Mouse (Mus musculus) kidney, adult 2 months (tissue): ENCODE measurements around the gene Xkr8. TPM values are rescaled to one million over a fixed set of nuclear protein-coding genes. Genes with fewer than 3 reads are reported as not detected.
"Not testable (repeated sequence)": the region's sequence is repeated elsewhere in the genome, so short reads cannot be mapped to it uniquely, and the experiment has no call there.

Experiments used
- DNase-seq: peaks from one replicate; pipeline ENCODE4 v3.0.0; 2021
- H3K27ac ChIP-seq: fragments of 200-500 bp; 2 replicates; pipeline ENCODE4 v1.5.1; 2012; ENCODE audit warnings: low read depth, low read length, control low read depth, inconsistent platforms; ENCODE audit not compliant: insufficient read depth
- H3K27me3 ChIP-seq: fragments of 200-500 bp; replicated peaks from 2 replicates; pipeline ENCODE4 v1.6.1; 2012; ENCODE audit warnings: mild to moderate bottlenecking, moderate library complexity, low read length, inconsistent platforms; ENCODE audit not compliant: control insufficient read depth, insufficient read depth
- H3K36me3 ChIP-seq: fragments of 200-500 bp; 2 replicates; pipeline ENCODE4 v1.6.1; 2012; ENCODE audit warnings: mild to moderate bottlenecking, moderate library complexity, low read length, inconsistent platforms; ENCODE audit not compliant: control insufficient read depth, insufficient read depth
- H3K4me1 ChIP-seq: fragments of 200-500 bp; 2 replicates; pipeline ENCODE4 v1.6.1; 2011; ENCODE audit warnings: low read length; ENCODE audit not compliant: control insufficient read depth, insufficient read depth
- H3K4me3 ChIP-seq: fragments of 200-500 bp; 2 replicates; pipeline ENCODE4 v1.5.1; 2011; ENCODE audit warnings: mild to moderate bottlenecking, low read depth, low read length, control low read depth; ENCODE audit not compliant: insufficient read depth
- CTCF ChIP-seq: fragments of 200-500 bp; conservative IDR thresholded peaks from 2 replicates; pipeline ENCODE4 v1.5.1; 2011; ENCODE audit warnings: low read depth, mild to moderate bottlenecking, control low read depth, low read length, moderate library complexity, mixed read lengths; ENCODE audit not compliant: insufficient read depth, insufficient read length
- POLR2A ChIP-seq: fragments of 200-500 bp; IDR thresholded peaks from one replicate; pipeline ENCODE4 v1.6.1; 2011; ENCODE audit warnings: low read depth, low read length, control low read depth
- WGBS: fragments of 180-500 bp; shearing (Covaris S2); methylation state at CpG from one replicate; pipeline ENCODE4 v1.1.7; 2018; 5-methylcytosine and 5-hydroxymethylcytosine counted together
- polyA plus RNA-seq: library from polyadenylated mRNA; depleted of rRNA; stranded (reverse); fragments of >200 nt; gene quantifications from 2 replicates; pipeline ENCODE4 v1.2.3, GENCODE M21; 2012

Xkr8 gene
- polyA plus RNA-seq, 1 experiment = 4.4 TPM

DNA sequence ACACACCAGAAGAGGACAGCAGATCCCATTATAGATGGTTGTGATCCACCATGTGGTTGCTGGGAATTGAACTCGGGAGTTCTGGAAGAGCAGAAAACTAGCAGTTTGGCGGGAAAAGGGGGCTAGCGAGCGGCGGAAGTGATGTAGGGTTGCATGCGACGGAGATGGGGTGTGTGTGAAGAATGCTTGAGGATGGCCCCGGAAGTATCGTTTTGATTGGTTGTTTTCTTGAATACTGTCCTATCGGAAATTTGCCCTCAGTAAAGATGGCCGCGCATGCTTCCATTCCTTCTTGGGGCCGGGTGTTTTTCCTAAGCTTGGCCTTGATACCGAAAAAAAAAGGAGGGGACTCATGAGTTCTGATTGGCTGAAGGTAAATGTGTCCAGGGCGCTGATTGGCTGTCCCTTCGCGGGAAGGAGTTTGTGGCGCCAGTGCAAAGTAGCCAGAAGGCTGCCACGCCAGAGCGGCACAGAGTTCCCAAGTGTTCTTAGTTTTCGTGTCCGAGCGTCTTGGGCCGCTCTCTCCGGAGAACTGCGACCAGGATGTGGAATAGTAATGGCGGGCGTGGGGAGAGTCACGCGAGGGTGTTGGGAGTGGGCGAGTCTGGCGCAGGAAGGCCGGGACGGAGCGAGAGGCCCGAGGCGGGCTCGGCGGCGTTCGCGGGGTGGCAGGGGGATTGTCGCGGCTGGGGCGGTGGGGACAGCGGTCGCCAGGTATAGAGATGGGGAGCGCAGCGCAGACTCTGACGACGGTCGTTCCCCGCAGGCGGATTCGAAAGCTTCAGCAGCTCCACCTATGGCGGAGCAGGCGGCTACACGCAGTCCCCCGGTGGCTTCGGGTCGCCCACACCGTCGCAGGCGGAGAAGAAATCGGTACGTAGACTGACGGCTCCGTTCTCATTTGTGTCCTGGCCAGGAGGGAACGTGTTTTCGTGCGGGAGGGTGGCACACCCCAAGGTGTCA, 35.8 kb upstream of the Xkr8 start, which contains the start of gene Rpa2:
Gene Rpa2 (plus strand): TSS at position 419 of the 963 bp plus-strand sequence.
- H3K4me3 ChIP-seq = peak within 1 kb of the TSS; percentile 79
- peak; percentile 100 for DNase-seq
- H3K36me3 ChIP-seq = no peaks in the 10 kb centered on the region
- no peak within 1 kb of the TSS for H3K27ac ChIP-seq
- WGBS = under 1% methylated on average over 71 of the region's 71 CpGs
- no peaks in the 10 kb centered on the region for H3K27me3 ChIP-seq
- TF ChIP-seq CTCF = no peak
- H3K4me1 ChIP-seq = no peaks in the 10 kb centered on the region; the same call in 1 of the 2 replicates

DNA sequence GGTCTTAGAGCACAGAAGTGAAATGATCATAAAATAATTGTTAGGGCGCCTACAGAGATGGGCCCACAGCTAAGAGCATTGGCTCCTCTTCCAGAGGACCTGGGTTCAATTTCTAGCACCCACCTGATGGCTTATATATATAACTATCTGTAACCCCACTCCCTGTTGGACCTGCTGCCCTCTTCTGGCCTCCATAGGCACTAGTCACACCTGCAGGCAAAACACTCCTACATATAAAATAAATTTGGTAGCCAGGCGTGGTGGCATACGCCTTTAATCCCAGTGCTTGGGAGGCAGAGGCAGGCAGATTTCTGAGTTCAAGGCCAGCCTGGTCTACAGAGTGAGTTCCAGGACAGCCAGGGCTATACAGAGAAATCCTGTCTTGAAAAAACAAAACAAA, 30.8 kb upstream of the Xkr8 start:
- WGBS = 90% methylated on average over 3 of the region's 3 CpGs
- not testable (repeated sequence) for H3K4me3 ChIP-seq, DNase-seq, H3K27me3 ChIP-seq, H3K4me1 ChIP-seq, H3K27ac ChIP-seq, H3K36me3 ChIP-seq

GRCm38 (mm10) chr4:132762602-132763001, 30.3 kb upstream of the Xkr8 start:
- peaks cover 3% of the 10 kb centered on the region; the same call in 1 of the 2 replicates for H3K4me1 ChIP-seq
- peak; percentile 39 for DNase-seq
- H3K36me3 ChIP-seq = no peaks in the 10 kb centered on the region
- no peak for TF ChIP-seq CTCF
- no peak for TF ChIP-seq POLR2A
- H3K27ac ChIP-seq = no peak overlapping the region
- H3K4me3 ChIP-seq = no peak overlapping the region
- H3K27me3 ChIP-seq = no peaks in the 10 kb centered on the region
- WGBS = 51% methylated on average over 6 of the region's 6 CpGs

DNA sequence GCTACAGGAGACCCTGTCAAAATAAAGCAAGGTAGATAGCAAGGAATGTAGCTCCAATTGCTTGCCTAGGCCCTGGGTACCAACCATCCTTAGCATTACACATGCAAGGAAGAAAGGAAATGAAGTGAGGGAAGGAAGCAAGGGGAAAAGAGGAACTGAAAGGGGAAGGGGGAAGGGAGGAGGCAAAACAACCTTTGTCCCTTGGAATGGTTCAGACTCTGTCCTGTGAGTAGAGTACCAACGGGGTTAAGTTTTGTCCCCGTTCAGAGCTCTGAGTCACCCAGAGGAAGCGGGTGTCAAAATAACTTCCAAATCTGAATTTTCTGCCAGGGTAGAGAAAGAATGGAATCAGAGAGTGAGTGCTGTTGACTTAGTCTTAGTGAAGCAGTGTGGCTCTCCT, 27.9 kb upstream of the Xkr8 start:
- WGBS = 30% methylated on average over 3 of the region's 3 CpGs
- H3K4me3 ChIP-seq = no peak overlapping the region
- no peaks in the 10 kb centered on the region for H3K36me3 ChIP-seq
- H3K4me1 ChIP-seq = peaks cover 3% of the 10 kb centered on the region; the same call in 1 of the 2 replicates
- H3K27ac ChIP-seq = peak overlapping the region; percentile 41; the same call in 1 of the 2 replicates
- DNase-seq = peak; percentile 64
- TF ChIP-seq CTCF = no peak
- TF ChIP-seq POLR2A = no peak
- no peaks in the 10 kb centered on the region for H3K27me3 ChIP-seq

- Histone ChIP-seq H3K4me1 (peaks cover 3% of the 10 kb centered on the region; the same call in 1 of the 2 replicates), H3K36me3 (no peaks in the 10 kb centered on the region), H3K27me3 (no peaks in the 10 kb centered on the region), H3K4me3 (no peak overlapping the region), H3K27ac (no peak overlapping the region)
- 63% methylated on average over 7 of the region's 7 CpGs for WGBS
- TF ChIP-seq POLR2A = no peak
- DNase-seq = no peak
Observed at GRCm38 (mm10) chr4:132757633-132758351, 25.4 kb upstream of the Xkr8 start.

- under 1% methylated on average over 22 of the region's 22 CpGs for WGBS
- Histone ChIP-seq H3K27me3 (no peaks in the 10 kb centered on the region), H3K36me3 (no peaks in the 10 kb centered on the region), H3K27ac (peak within 1 kb of the TSS; percentile 5; the same call in 1 of the 2 replicates), H3K4me1 (peaks cover 3% of the 10 kb centered on the region; the same call in 1 of the 2 replicates), H3K4me3 (peak within 1 kb of the TSS; percentile 34)
- TF ChIP-seq CTCF (peak; percentile 76), POLR2A (no peak)
- peak; percentile 88 for DNase-seq
Observed at GRCm38 (mm10) chr4:132756974-132757373, 24.6 kb upstream of the Xkr8 start, which contains the start of gene Smpdl3b. Gene Smpdl3b (minus strand): TSS chr4:132757252.

GRCm38 (mm10) chr4:132752992-132753391, 20.6 kb upstream of the Xkr8 start:
- no peak for DNase-seq
- no peak for TF ChIP-seq CTCF
- no peak for TF ChIP-seq POLR2A
- WGBS = 85% methylated on average over 6 of the region's 6 CpGs

More at GRCm38 (mm10) chr4:132752992-132753391, 20.6 kb upstream of the Xkr8 start:
- H3K4me1 ChIP-seq = no peaks in the 10 kb centered on the region; the same call in 1 of the 2 replicates
- H3K36me3 ChIP-seq = no peaks in the 10 kb centered on the region
- no peak overlapping the region for H3K4me3 ChIP-seq
- H3K27ac ChIP-seq = no peak overlapping the region
- no peaks in the 10 kb centered on the region for H3K27me3 ChIP-seq
